In genomic region chr5:129500722-129501634, GRCm38 (mm10) we compare ENCODE assay signal across 8 mouse cellular contexts. TPM values are rescaled to one million over a fixed set of nuclear protein-coding genes. Genes with fewer than 3 reads are reported as not detected.
A peak's percentile ranks its signal among the peaks of the same experiment; 100 is the strongest.
DNase-seq lines count a peak whose midpoint lies in the region; ATAC-seq and TF ChIP-seq lines count a peak whose summit lies in the region.

Sfswap (plus strand) TSS chr5:129501221.

- H3K27ac ChIP-seq in forebrain, embryonic 12.5 days = peak within 1 kb of the TSS; percentile 74
- peak within 1 kb of the TSS; percentile 82 for H3K27ac ChIP-seq in heart, postnatal 0 days (ENCODE audit: low read depth)
- peak within 1 kb of the TSS; percentile 79 for H3K27ac ChIP-seq in liver, embryonic 16.5 days (ENCODE audit: low read length)
- H3K27ac ChIP-seq in neural tube, embryonic 13.5 days (replicated peaks) = peak within 1 kb of the TSS; percentile 83
- H3K27ac ChIP-seq in testis, adult 2 months (ENCODE audit: control insufficient read depth, insufficient read depth, low read depth, low read length) = peak within 1 kb of the TSS; percentile 98

- peak; percentile 72; the same call in 1 of the 2 replicates for TF ChIP-seq POLR2A in testis, adult 2 months (IDR thresholded peaks at IDR 0.05; ENCODE audit: control insufficient read depth, low read depth, low read length)

- peak; percentile 76; the same call in 1 of the 2 replicates for TF ChIP-seq EP300 in heart, postnatal 0 days (IDR thresholded peaks at IDR 0.05; ENCODE audit: low read depth)

- H3K27me3 ChIP-seq in forebrain, embryonic 12.5 days = peaks cover 10% of the 10 kb centered on the region; the same call in 1 of the 2 replicates
- 0 out of 2 replicates have a peak, but pooled peaks cover 5% of the 10 kb centered on the region for H3K27me3 ChIP-seq in heart, postnatal 0 days (ENCODE audit: control insufficient read depth, insufficient read depth, low read length)
- peaks cover 4% of the 10 kb centered on the region; the same call in 1 of the 2 replicates for H3K27me3 ChIP-seq in liver, embryonic 16.5 days (ENCODE audit: control insufficient read depth, insufficient read depth, low read depth, low read length)
- H3K27me3 ChIP-seq in neural tube, embryonic 13.5 days = peaks cover 19% of the 10 kb centered on the region; the same call in 1 of the 2 replicates
- H3K27me3 ChIP-seq in testis, adult 2 months (ENCODE audit: control insufficient read depth, insufficient read depth, low read length) = no peaks in the 10 kb centered on the region

- peaks cover 20% of the 10 kb centered on the region for H3K4me1 ChIP-seq in forebrain, embryonic 12.5 days
- H3K4me1 ChIP-seq in heart, postnatal 0 days (ENCODE audit: control insufficient read depth, insufficient read depth) = peaks cover 18% of the 10 kb centered on the region
- H3K4me1 ChIP-seq in liver, embryonic 16.5 days (ENCODE audit: control insufficient read depth, low read depth, low read length) = peaks cover 13% of the 10 kb centered on the region
- H3K4me1 ChIP-seq in neural tube, embryonic 13.5 days (replicated peaks) = peaks cover 24% of the 10 kb centered on the region
- peaks cover 10% of the 10 kb centered on the region for H3K4me1 ChIP-seq in testis, adult 2 months (ENCODE audit: control insufficient read depth, insufficient read depth, low read length)

- H3K9ac ChIP-seq in forebrain, embryonic 12.5 days = peak within 1 kb of the TSS; percentile 93
- peak within 1 kb of the TSS; percentile 93 for H3K9ac ChIP-seq in heart, postnatal 0 days (replicated peaks; ENCODE audit: low read depth, low read length)
- peak within 1 kb of the TSS; percentile 93 for H3K9ac ChIP-seq in liver, embryonic 16.5 days (ENCODE audit: low read depth, low read length)
- peak within 1 kb of the TSS; percentile 97 for H3K9ac ChIP-seq in neural tube, embryonic 13.5 days

- ATAC-seq in forebrain, embryonic 12.5 days (ENCODE audit: low FRiP score) = peak; percentile 77
- ATAC-seq in heart, postnatal 0 days (ENCODE audit: insufficient read depth, low read depth) = peak; percentile 76
- peak; percentile 69 for ATAC-seq in liver, embryonic 16.5 days (ENCODE audit: low read depth)
- ATAC-seq in neural tube, embryonic 13.5 days (ENCODE audit: low read depth) = peak; percentile 78

- peak; percentile 83 for DNase-seq in CD8-positive naive resting alpha-beta T cell, adult 2 months (ENCODE audit: low read depth in 2 of 2, low spot score in 2 of 2)
- DNase-seq in c-Kit-positive CD71-negative TER-119-negative erythroid progenitor cells, embryonic 14.5 days (ENCODE audit: low read depth) = peak; percentile 60
- DNase-seq in heart, postnatal 0 days (ENCODE audit: low spot score) = peak; percentile 73
- peak; percentile 85 to 91 for DNase-seq in kidney, postnatal 4 days

- H3K36me3 ChIP-seq in forebrain, embryonic 12.5 days (replicated peaks) = peaks cover 16% of the 10 kb centered on the region
- peaks cover 22% of the 10 kb centered on the region for H3K36me3 ChIP-seq in heart, postnatal 0 days (replicated peaks; ENCODE audit: control insufficient read depth, insufficient read depth, low read length)
- peaks cover 18% of the 10 kb centered on the region for H3K36me3 ChIP-seq in liver, embryonic 16.5 days (ENCODE audit: control insufficient read depth, insufficient read depth)
- H3K36me3 ChIP-seq in neural tube, embryonic 13.5 days = peaks cover 29% of the 10 kb centered on the region
- peaks cover 3% of the 10 kb centered on the region for H3K36me3 ChIP-seq in testis, adult 2 months (ENCODE audit: control insufficient read depth, insufficient read depth, low read length)

- H3K4me3 ChIP-seq in forebrain, embryonic 12.5 days (replicated peaks) = peak within 1 kb of the TSS; percentile 98
- H3K4me3 ChIP-seq in heart, postnatal 0 days (ENCODE audit: low read depth, low read length) = peak within 1 kb of the TSS; percentile 90
- peak within 1 kb of the TSS; percentile 85 for H3K4me3 ChIP-seq in liver, embryonic 16.5 days (ENCODE audit: low read depth, low read length)
- peak within 1 kb of the TSS; percentile 100 for H3K4me3 ChIP-seq in neural tube, embryonic 13.5 days
- H3K4me3 ChIP-seq in testis, adult 2 months (ENCODE audit: control insufficient read depth, low read depth, low read length) = peak within 1 kb of the TSS; percentile 99

- no peak for TF ChIP-seq CTCF in heart, postnatal 0 days (IDR thresholded peaks at IDR 0.05; ENCODE audit: low read depth)
- no peak for TF ChIP-seq CTCF in testis, adult 2 months (IDR thresholded peaks at IDR 0.05; ENCODE audit: control insufficient read depth, insufficient read depth, insufficient replicate concordance, low read depth, low read length)

- H3K4me2 ChIP-seq in forebrain, embryonic 12.5 days = peak within 1 kb of the TSS; percentile 98
- H3K4me2 ChIP-seq in heart, postnatal 0 days (ENCODE audit: low read depth, low read length) = peak within 1 kb of the TSS; percentile 99
- peak within 1 kb of the TSS; percentile 94 for H3K4me2 ChIP-seq in liver, embryonic 16.5 days (ENCODE audit: low read depth, low read length)
- H3K4me2 ChIP-seq in neural tube, embryonic 13.5 days = peak within 1 kb of the TSS; percentile 98

- H3K9me3 ChIP-seq in forebrain, embryonic 12.5 days = no peaks in the 10 kb centered on the region
- H3K9me3 ChIP-seq in heart, postnatal 0 days (replicated peaks; ENCODE audit: control insufficient read depth, low read length) = no peaks in the 10 kb centered on the region
- no peaks in the 10 kb centered on the region for H3K9me3 ChIP-seq in liver, embryonic 16.5 days (replicated peaks; ENCODE audit: control insufficient read depth, low read length)
- H3K9me3 ChIP-seq in neural tube, embryonic 13.5 days = no peaks in the 10 kb centered on the region

- under 1% methylated on average over 66 of the region's 66 CpGs for WGBS in forebrain, embryonic 12.5 days
- under 1% methylated on average over 66 of the region's 66 CpGs for WGBS in heart, postnatal 0 days
- WGBS in liver, embryonic 16.5 days (ENCODE audit: insufficient replicate concordance) = under 1% methylated on average over 66 of the region's 66 CpGs
- under 1% methylated on average over 66 of the region's 66 CpGs for WGBS in neural tube, embryonic 13.5 days

RNA-seq across cellular contexts. Expression of gene Sfswap, which starts in this region (rescaled TPM):
- 62.8 and 65.6 TPM in 2 replicates for polyA plus RNA-seq in forebrain, embryonic 12.5 days (2016; fragmentation: Nextera tagmentation; extraction: Ambion mirVana)
- 28.2 and 38.3 TPM in 2 replicates for total RNA-seq in heart, postnatal 0 days (2014; rRNA removed; ENCODE audit: low replicate concordance)
- polyA plus RNA-seq in heart, postnatal 0 days (2015; fragmentation: Nextera tagmentation; extraction: Ambion mirVana) = 14.4 and 15.7 TPM in 2 replicates
- polyA plus RNA-seq in liver, embryonic 16.5 days (2015; fragmentation: Nextera tagmentation; extraction: Ambion mirVana) = 13.4 and 13.7 TPM in 2 replicates
- 42.8 and 57.3 TPM in 2 replicates for polyA plus RNA-seq in neural tube, embryonic 13.5 days (2015; fragmentation: Nextera tagmentation; extraction: Ambion mirVana)
- 34.1 and 37.5 TPM in 2 replicates for polyA plus RNA-seq in testis, adult 2 months (2012; rRNA removed)

Comparison
In these comparisons a context has a peak if more than half of its experiments do, and no peak if none do; other contexts are left out.
1. Peak in every context shown above with its lines: DNase-seq, ATAC-seq, H3K4me3 ChIP-seq and H3K27ac ChIP-seq.